Mouse (Mus musculus) skeletal muscle tissue, postnatal 0 days (tissue): ENCODE data around the gene Tcf7l2. TPM values are rescaled to one million over a fixed set of nuclear protein-coding genes. Genes with fewer than 3 reads are reported as not detected.

Source experiments
- polyA plus RNA-seq: library from polyadenylated mRNA; unstranded; fragments of >200 nt; fragmentation: Nextera tagmentation; extraction: Ambion mirVana; gene quantifications from 2 replicates; pipeline ENCODE4 v1.2.1, GENCODE M21; 2015

Tcf7l2 gene
- 55.7 and 57.7 TPM in 2 replicates for polyA plus RNA-seq

GRCm38 (mm10) chr19:55741439-55741928, at the start of gene Tcf7l2:
Gene Tcf7l2 (plus strand): TSS chr19:55741820.

